Mouse (Mus musculus): ENCODE results near the gene Prdx5. TPM values are rescaled to one million over a fixed set of nuclear protein-coding genes. Genes with fewer than 3 reads are reported as not detected.

Prdx5 gene
- polyA plus RNA-seq, 1 experiment = 180 TPM

DNA sequence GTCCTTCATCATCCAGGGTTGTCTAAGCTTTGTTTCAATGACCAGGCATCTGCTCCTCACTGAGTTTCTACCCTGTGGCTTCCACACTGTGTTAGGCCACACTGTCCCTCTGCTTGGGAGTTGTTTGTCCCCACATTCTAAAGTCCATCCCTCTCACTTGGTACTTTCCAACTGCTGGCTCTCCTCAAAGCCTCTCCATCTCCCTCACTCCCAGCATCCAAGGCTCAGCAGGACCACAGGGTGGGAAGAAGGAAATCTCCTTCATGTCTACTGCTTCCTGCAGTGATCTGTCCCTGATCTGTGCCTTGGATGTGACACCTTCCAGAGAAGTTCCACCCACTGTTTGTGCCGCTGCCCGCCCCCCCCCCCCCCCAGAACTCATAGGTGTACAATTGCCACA lies 21.1 kb upstream of the Prdx5 start:
- no peaks in the 10 kb centered on the region; the same call in none of the 2 replicates for H3K4me1 ChIP-seq (ENCODE audit: control insufficient read depth, insufficient read depth, insufficient read length, low read length)
- no peak overlapping the region for H3K27ac ChIP-seq (ENCODE audit: insufficient read depth, low read depth, low read length)
- H3K36me3 ChIP-seq (ENCODE audit: control insufficient read depth, insufficient read depth, low read length) = no peaks in the 10 kb centered on the region
- H3K27me3 ChIP-seq (ENCODE audit: control insufficient read depth, insufficient read depth, low read length) = peaks cover 48% of the 10 kb centered on the region
- no peak for TF ChIP-seq CTCF (IDR thresholded peaks at IDR 0.05; ENCODE audit: extremely low read depth, insufficient read length, insufficient replicate concordance, low read depth, low read length)
- no peak for TF ChIP-seq POLR2A (IDR thresholded peaks at IDR 0.05; ENCODE audit: low read depth, low read length)
- WGBS = 6% methylated on average over 2 of the region's 2 CpGs
- H3K4me3 ChIP-seq (ENCODE audit: low read depth, low read length) = no peak overlapping the region

DNA sequence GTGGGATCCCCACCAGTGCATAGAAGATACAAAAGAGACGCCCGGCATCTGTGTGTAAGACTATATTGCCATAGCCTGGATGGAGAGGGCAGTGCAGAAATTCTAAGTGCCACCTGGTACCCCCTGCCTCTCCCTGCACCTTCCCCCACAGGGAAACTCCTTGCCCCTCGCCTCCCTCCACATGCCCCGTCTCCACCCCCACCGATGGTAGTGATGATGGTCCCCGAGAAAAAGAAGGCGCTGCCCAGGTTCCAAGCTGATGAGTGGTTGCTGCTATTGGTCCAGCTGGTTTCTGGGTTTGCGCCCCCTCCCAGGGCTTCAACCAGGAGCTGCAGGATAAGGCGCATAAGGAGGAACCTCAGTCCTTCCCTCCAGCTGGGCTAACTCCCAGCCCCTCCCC lies 18.2 kb upstream of the Prdx5 start:
- 62% methylated on average over 9 of the region's 9 CpGs for whole genome bisulfite sequencing
- Histone ChIP-seq H3K36me3 (ENCODE audit: control insufficient read depth, insufficient read depth, low read length) (no peaks in the 10 kb centered on the region), H3K4me1 (ENCODE audit: control insufficient read depth, insufficient read depth, insufficient read length, low read length) (peaks cover 7% of the 10 kb centered on the region), H3K4me3 (ENCODE audit: low read depth, low read length) (no peak overlapping the region), H3K27ac (ENCODE audit: insufficient read depth, low read depth, low read length) (no peak overlapping the region), H3K27me3 (ENCODE audit: control insufficient read depth, insufficient read depth, low read length) (peaks cover 43% of the 10 kb centered on the region)
- TF ChIP-seq POLR2A (IDR thresholded peaks at IDR 0.05; ENCODE audit: low read depth, low read length) (no peak), CTCF (IDR thresholded peaks at IDR 0.05; ENCODE audit: extremely low read depth, insufficient read length, insufficient replicate concordance, low read depth, low read length) (no peak)

DNA sequence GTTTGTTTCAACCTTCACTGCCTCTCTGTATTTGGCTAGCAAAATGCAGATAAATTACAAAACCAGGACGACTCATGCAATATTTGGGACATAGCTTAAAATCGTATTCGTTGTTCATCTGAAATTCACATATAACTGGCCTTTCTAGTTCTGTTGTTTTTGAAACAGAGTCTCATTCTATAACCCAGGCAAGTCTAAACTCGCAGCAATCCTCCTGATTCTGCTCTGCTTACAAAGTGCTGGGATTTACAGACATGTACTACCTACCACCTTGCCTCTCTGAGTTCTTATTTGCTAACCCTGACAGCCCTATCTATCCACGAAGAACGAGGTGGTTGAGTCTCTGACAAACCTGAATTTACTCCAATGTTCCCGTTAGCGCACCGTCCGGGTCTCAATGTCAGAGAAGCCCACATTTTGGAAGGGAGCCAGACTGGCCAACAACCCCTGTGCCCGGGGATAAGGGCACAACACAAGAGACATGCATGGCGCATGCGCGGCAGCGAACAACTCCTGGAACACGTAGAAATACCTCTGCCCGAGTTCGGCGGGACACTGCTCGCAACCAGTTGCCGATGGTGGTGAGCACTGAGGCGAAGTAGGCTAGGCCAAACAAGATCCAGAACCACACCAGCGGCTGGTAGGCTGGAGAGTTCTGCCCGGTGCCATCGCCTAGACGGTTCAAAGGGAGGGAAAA lies 16.8 kb upstream of the Prdx5 start:
- Histone ChIP-seq H3K4me1 (ENCODE audit: control insufficient read depth, insufficient read depth, insufficient read length, low read length) (peaks cover 10% of the 10 kb centered on the region), H3K27me3 (ENCODE audit: control insufficient read depth, insufficient read depth, low read length) (peaks cover 36% of the 10 kb centered on the region), H3K36me3 (ENCODE audit: control insufficient read depth, insufficient read depth, low read length) (no peaks in the 10 kb centered on the region), H3K4me3 (ENCODE audit: low read depth, low read length) (peak overlapping the region; percentile 28; the same call in 1 of the 2 replicates), H3K27ac (ENCODE audit: insufficient read depth, low read depth, low read length) (no peak overlapping the region)
- TF ChIP-seq CTCF (IDR thresholded peaks at IDR 0.05; ENCODE audit: extremely low read depth, insufficient read length, insufficient replicate concordance, low read depth, low read length) (no peak), POLR2A (IDR thresholded peaks at IDR 0.05; ENCODE audit: low read depth, low read length) (no peak)
- WGBS = 29% methylated on average over 26 of the region's 26 CpGs

DNA sequence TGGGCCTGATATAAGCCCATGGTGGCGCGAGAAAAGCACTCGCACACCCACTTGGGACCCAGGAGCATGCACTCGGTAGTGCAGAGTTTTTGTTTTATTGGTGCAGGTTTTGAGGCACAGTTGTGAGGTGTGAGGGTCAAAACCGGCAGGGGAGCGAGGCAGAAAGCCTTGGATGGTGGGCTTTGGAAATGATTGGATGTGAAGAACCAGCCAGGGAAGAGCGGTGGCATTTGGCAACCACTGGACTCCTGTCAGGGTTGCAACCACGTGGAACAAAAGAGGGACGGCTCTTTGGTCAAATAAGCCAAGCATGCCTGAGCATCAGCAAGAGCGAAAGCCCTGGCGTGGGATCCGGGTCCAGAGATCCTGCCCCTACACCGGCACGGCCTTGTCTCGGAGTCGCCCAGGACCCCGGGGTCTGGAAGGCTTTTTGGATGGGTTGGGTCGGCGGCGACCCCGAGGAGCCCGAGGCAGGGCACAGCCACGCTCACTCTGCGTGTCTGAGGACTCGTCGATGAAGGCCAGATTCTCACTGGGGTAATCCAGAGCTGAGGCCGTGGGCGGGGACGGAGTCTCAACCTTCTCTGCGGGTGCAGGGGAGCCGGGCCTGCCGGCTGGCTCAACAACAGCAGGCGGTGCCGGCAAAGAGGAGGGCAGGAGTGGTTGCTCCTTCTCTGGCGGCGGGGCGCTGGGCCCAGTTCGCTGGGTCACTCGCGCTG lies 15.9 kb upstream of the Prdx5 start:
- Histone ChIP-seq H3K4me3 (ENCODE audit: low read depth, low read length) (no peak overlapping the region), H3K27ac (ENCODE audit: insufficient read depth, low read depth, low read length) (no peak overlapping the region), H3K36me3 (ENCODE audit: control insufficient read depth, insufficient read depth, low read length) (no peaks in the 10 kb centered on the region), H3K4me1 (ENCODE audit: control insufficient read depth, insufficient read depth, insufficient read length, low read length) (peaks cover 10% of the 10 kb centered on the region), H3K27me3 (ENCODE audit: control insufficient read depth, insufficient read depth, low read length) (peaks cover 36% of the 10 kb centered on the region)
- 36% methylated on average over 40 of the region's 40 CpGs for WGBS
- TF ChIP-seq CTCF (IDR thresholded peaks at IDR 0.05; ENCODE audit: extremely low read depth, insufficient read length, insufficient replicate concordance, low read depth, low read length) (no peak), POLR2A (IDR thresholded peaks at IDR 0.05; ENCODE audit: low read depth, low read length) (no peak)

DNA sequence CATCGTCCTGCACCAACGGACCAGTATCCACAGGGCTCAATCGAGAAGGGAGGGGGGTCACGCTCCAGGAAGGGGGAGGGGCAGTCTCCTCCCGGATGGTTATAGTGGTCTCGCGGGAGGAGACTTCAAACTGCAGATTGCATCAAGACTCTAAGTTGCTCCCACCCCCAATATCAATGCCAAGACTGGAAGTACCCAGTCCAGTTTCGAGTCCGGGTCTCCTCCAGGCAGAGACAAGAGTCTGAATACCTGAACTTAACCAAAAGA lies 15.3 kb upstream of the Prdx5 start, which contains the start of gene Catsperz:
Gene Catsperz, minus strand, starts transcription at position 74 of the 267 bp plus-strand sequence.
- Histone ChIP-seq H3K27me3 (ENCODE audit: control insufficient read depth, insufficient read depth, low read length) (peaks cover 36% of the 10 kb centered on the region), H3K4me3 (ENCODE audit: low read depth, low read length) (peak within 1 kb of the TSS; percentile 42)

DNA sequence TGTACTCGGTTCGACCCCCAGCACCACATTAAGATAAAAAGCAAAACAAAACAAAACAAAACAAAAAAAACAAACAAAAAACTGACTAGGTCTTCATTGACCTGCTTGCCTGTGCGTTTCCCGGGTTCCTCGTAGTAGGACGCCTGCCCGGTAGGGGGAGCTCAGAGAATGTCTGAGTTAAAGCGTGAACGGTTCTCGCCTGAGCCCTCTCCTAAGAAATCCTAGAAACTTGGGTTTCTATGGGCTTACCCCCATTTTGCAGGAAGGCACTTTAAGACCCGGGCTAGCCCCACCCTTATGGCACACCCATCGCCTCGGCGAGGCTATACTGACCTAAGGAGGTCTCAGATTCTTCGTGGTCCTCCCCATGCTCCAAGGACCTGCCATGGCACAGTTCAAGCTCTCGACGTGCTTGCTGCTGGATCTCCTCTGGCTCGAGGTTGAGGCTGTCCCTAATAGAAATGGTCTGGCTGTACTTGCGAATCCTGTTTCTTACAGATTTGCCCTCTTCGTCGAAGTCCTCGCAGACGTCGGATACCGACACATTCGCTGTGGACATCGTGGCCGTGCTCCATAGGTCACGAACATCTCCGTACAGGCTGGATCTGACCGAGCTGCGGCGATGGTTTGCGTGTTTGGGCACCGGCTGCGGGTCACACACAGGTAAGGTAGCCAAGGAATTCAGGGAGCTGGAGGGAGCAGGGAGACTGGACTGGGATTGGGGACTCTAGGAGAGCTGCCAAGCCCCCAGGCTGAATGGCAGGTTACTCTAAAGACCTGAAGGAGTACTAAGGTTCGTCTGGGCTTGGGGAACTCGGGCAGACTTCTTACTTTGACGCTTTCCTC lies 14.8 kb upstream of the Prdx5 start:
- no peak overlapping the region for H3K27ac ChIP-seq (ENCODE audit: insufficient read depth, low read depth, low read length)
- H3K4me1 ChIP-seq (ENCODE audit: control insufficient read depth, insufficient read depth, insufficient read length, low read length) = peaks cover 13% of the 10 kb centered on the region
- H3K36me3 ChIP-seq (ENCODE audit: control insufficient read depth, insufficient read depth, low read length) = no peaks in the 10 kb centered on the region
- WGBS = 4% methylated on average over 39 of the region's 39 CpGs
- TF ChIP-seq CTCF (IDR thresholded peaks at IDR 0.05; ENCODE audit: extremely low read depth, insufficient read length, insufficient replicate concordance, low read depth, low read length) = peak; percentile 79; the same call in 1 of the 2 replicates
- TF ChIP-seq POLR2A (IDR thresholded peaks at IDR 0.05; ENCODE audit: low read depth, low read length) = no peak
- H3K4me3 ChIP-seq (ENCODE audit: low read depth, low read length) = peak overlapping the region; percentile 42
- H3K27me3 ChIP-seq (ENCODE audit: control insufficient read depth, insufficient read depth, low read length) = peaks cover 36% of the 10 kb centered on the region

More for the DNA sequence above, 15.3 kb upstream of the Prdx5 start, which contains the start of gene Catsperz:
- TF ChIP-seq CTCF (IDR thresholded peaks at IDR 0.05; ENCODE audit: extremely low read depth, insufficient read length, insufficient replicate concordance, low read depth, low read length) (no peak), POLR2A (IDR thresholded peaks at IDR 0.05; ENCODE audit: low read depth, low read length) (no peak)
- Histone ChIP-seq H3K36me3 (ENCODE audit: control insufficient read depth, insufficient read depth, low read length) (no peaks in the 10 kb centered on the region), H3K27ac (ENCODE audit: insufficient read depth, low read depth, low read length) (peak within 1 kb of the TSS; percentile 21; the same call in 1 of the 2 replicates), H3K4me1 (ENCODE audit: control insufficient read depth, insufficient read depth, insufficient read length, low read length) (peaks cover 10% of the 10 kb centered on the region)
- WGBS = 8% methylated on average over 9 of the region's 9 CpGs

Data from small intestine, adult 2 months (tissue).